Mouse (Mus musculus): ENCODE measurements around the gene Zfp74. TPM values are rescaled to one million over a fixed set of nuclear protein-coding genes. Genes with fewer than 3 reads are reported as not detected.

Gene Zfp74
- total and polyA plus RNA-seq, 2 experiments from 2014 or later, result 12.8 to 17.1 TPM

GRCm38 (mm10) chr7:29958125-29958724 is 4.3 kb upstream of the Zfp74 start:
- ATAC-seq (ENCODE audit: low FRiP score), result no peak
- Histone ChIP-seq H3K36me3 (ENCODE audit: insufficient read depth, low read length) (no peaks in the 10 kb centered on the region), H3K27ac (ENCODE audit: low read depth, low read length) (no peak overlapping the region), H3K4me1 (ENCODE audit: insufficient read depth, low read length) (no peaks in the 10 kb centered on the region), H3K27me3 (ENCODE audit: insufficient read depth, low read length) (no peaks in the 10 kb centered on the region), H3K9me3 (ENCODE audit: low read length) (no peaks in the 10 kb centered on the region), H3K4me2 (ENCODE audit: low read depth, low read length, poor library complexity, severe bottlenecking) (no peak overlapping the region), H3K4me3 (ENCODE audit: low read depth, low read length) (no peak overlapping the region), H3K9ac (replicated peaks; ENCODE audit: low read length, poor library complexity, severe bottlenecking) (no peak overlapping the region)
- DNase-seq (ENCODE audit: low spot score), result no peak
- TF ChIP-seq CTCF (IDR thresholded peaks at IDR 0.05), result no peak
- 83% methylated on average over 11 of the region's 11 CpGs for WGBS

GRCm38 (mm10) chr7:29956257-29956656 is 2.4 kb upstream of the Zfp74 start:
- 79% methylated on average over 9 of the region's 10 CpGs for WGBS
- no peak for TF ChIP-seq CTCF (IDR thresholded peaks at IDR 0.05)
- Histone ChIP-seq H3K9me3 (ENCODE audit: low read length) (no peaks in the 10 kb centered on the region), H3K9ac (replicated peaks; ENCODE audit: low read length, poor library complexity, severe bottlenecking) (no peak overlapping the region), H3K36me3 (ENCODE audit: insufficient read depth, low read length) (no peaks in the 10 kb centered on the region), H3K4me3 (ENCODE audit: low read depth, low read length) (no peak overlapping the region), H3K4me1 (ENCODE audit: insufficient read depth, low read length) (no peaks in the 10 kb centered on the region), H3K27ac (ENCODE audit: low read depth, low read length) (no peak overlapping the region), H3K4me2 (ENCODE audit: low read depth, low read length, poor library complexity, severe bottlenecking) (no peak overlapping the region), H3K27me3 (ENCODE audit: insufficient read depth, low read length) (no peaks in the 10 kb centered on the region)
- ATAC-seq (ENCODE audit: low FRiP score) (no peak), DNase-seq (ENCODE audit: low spot score) (no peak)

- H3K36me3 ChIP-seq (ENCODE audit: insufficient read depth, low read length), result peaks cover 5% of the 10 kb centered on the region; the same call in 1 of the 2 replicates
- H3K27me3 ChIP-seq (ENCODE audit: insufficient read depth, low read length), result no peaks in the 10 kb centered on the region
- ATAC-seq (ENCODE audit: low FRiP score), result no peak
- H3K9me3 ChIP-seq (ENCODE audit: low read length), result no peaks in the 10 kb centered on the region
- no peak overlapping the region for H3K4me3 ChIP-seq (ENCODE audit: low read depth, low read length)
- H3K9ac ChIP-seq (replicated peaks; ENCODE audit: low read length, poor library complexity, severe bottlenecking), result no peak overlapping the region
- no peak overlapping the region for H3K27ac ChIP-seq (ENCODE audit: low read depth, low read length)
- peak overlapping the region; percentile 54; the same call in 1 of the 2 replicates for H3K4me2 ChIP-seq (ENCODE audit: low read depth, low read length, poor library complexity, severe bottlenecking)
- WGBS, result 24% methylated on average over 4 of the region's 4 CpGs
- DNase-seq (ENCODE audit: low spot score), result peak; percentile 55
- H3K4me1 ChIP-seq (ENCODE audit: insufficient read depth, low read length), result no peaks in the 10 kb centered on the region
- peak; percentile 73 for TF ChIP-seq CTCF (IDR thresholded peaks at IDR 0.05)
These were observed 842 bp upstream of the Zfp74 start for GRCm38 (mm10) chr7:29954731-29955130.

GRCm38 (mm10) chr7:29953086-29953485 is 803 bp downstream of the Zfp74 start:
- Histone ChIP-seq H3K4me2 (ENCODE audit: low read depth, low read length, poor library complexity, severe bottlenecking) (peak overlapping the region; percentile 54), H3K27ac (ENCODE audit: low read depth, low read length) (peak overlapping the region; percentile 95), H3K36me3 (ENCODE audit: insufficient read depth, low read length) (peaks cover 6% of the 10 kb centered on the region; the same call in 1 of the 2 replicates), H3K4me1 (ENCODE audit: insufficient read depth, low read length) (no peaks in the 10 kb centered on the region), H3K9ac (replicated peaks; ENCODE audit: low read length, poor library complexity, severe bottlenecking) (peak overlapping the region; percentile 85), H3K4me3 (ENCODE audit: low read depth, low read length) (peak overlapping the region; percentile 86), H3K27me3 (ENCODE audit: insufficient read depth, low read length) (no peaks in the 10 kb centered on the region), H3K9me3 (ENCODE audit: low read length) (no peaks in the 10 kb centered on the region)
- WGBS, result 30% methylated on average over 10 of the region's 10 CpGs
- no peak for TF ChIP-seq CTCF (IDR thresholded peaks at IDR 0.05)
- DNase-seq (ENCODE audit: low spot score) (peak; percentile 5), ATAC-seq (ENCODE audit: low FRiP score) (no peak)

GRCm38 (mm10) chr7:29944201-29944600 is 9.7 kb downstream of the Zfp74 start:
- TF ChIP-seq CTCF (IDR thresholded peaks at IDR 0.05), result no peak
- H3K4me1 ChIP-seq (ENCODE audit: insufficient read depth, low read length), result no peaks in the 10 kb centered on the region
- 72% methylated on average over 2 of the region's 2 CpGs for WGBS
- DNase-seq (ENCODE audit: low spot score), result no peak
- no peak overlapping the region for H3K4me2 ChIP-seq (ENCODE audit: low read depth, low read length, poor library complexity, severe bottlenecking)
- H3K9me3 ChIP-seq (ENCODE audit: low read length), result no peaks in the 10 kb centered on the region
- peaks cover 19% of the 10 kb centered on the region for H3K36me3 ChIP-seq (ENCODE audit: insufficient read depth, low read length)
- H3K4me3 ChIP-seq (ENCODE audit: low read depth, low read length), result no peak overlapping the region
- H3K9ac ChIP-seq (replicated peaks; ENCODE audit: low read length, poor library complexity, severe bottlenecking), result no peak overlapping the region
- H3K27ac ChIP-seq (ENCODE audit: low read depth, low read length), result no peak overlapping the region
- no peak for ATAC-seq (ENCODE audit: low FRiP score)
- H3K27me3 ChIP-seq (ENCODE audit: insufficient read depth, low read length), result no peaks in the 10 kb centered on the region

GRCm38 (mm10) chr7:29943720-29944119 is 10.2 kb downstream of the Zfp74 start:
- 68% methylated on average over 2 of the region's 2 CpGs for WGBS

More at GRCm38 (mm10) chr7:29943720-29944119, 10.2 kb downstream of the Zfp74 start:
- Histone ChIP-seq H3K36me3 (ENCODE audit: insufficient read depth, low read length) (peaks cover 19% of the 10 kb centered on the region), H3K4me1 (ENCODE audit: insufficient read depth, low read length) (no peaks in the 10 kb centered on the region), H3K27me3 (ENCODE audit: insufficient read depth, low read length) (no peaks in the 10 kb centered on the region), H3K27ac (ENCODE audit: low read depth, low read length) (no peak overlapping the region), H3K9me3 (ENCODE audit: low read length) (no peaks in the 10 kb centered on the region), H3K9ac (replicated peaks; ENCODE audit: low read length, poor library complexity, severe bottlenecking) (no peak overlapping the region), H3K4me3 (ENCODE audit: low read depth, low read length) (no peak overlapping the region), H3K4me2 (ENCODE audit: low read depth, low read length, poor library complexity, severe bottlenecking) (no peak overlapping the region)
- ATAC-seq (ENCODE audit: low FRiP score) (no peak), DNase-seq (ENCODE audit: low spot score) (no peak)
- TF ChIP-seq CTCF (IDR thresholded peaks at IDR 0.05), result no peak

Data from midbrain, postnatal 0 days (tissue).